Mouse (Mus musculus): ENCODE results near the gene Ppil6. TPM values are rescaled to one million over a fixed set of nuclear protein-coding genes. Genes with fewer than 3 reads are reported as not detected.

The Ppil6 gene
- polyA plus RNA-seq, 1 experiment from 2014 or later, result 3.3 TPM

DNA sequence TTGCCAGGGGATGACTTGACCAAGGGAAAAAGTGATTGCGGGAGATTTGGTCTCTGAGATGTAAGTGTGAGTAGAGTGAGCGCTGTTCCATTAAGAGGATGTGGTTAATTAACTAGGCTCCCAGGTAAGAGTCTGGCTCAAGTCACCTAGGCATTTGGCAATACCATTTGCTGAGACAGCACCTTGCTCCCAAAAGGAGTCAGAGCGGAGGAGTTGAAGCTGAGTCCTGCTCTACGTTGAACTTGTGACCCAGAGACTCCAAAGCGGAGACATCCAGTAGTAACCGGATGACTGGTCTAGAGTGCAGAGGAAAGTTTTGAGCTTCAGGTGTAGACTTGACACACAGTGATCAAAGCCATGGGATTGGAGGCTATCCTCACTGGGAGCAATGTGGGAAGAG, 51.8 kb downstream of the Ppil6 start:
- no peaks in the 10 kb centered on the region for H3K9me3 ChIP-seq (replicated peaks; ENCODE audit: low read length)
- WGBS, result 89% methylated on average over 6 of the region's 6 CpGs
- H3K4me1 ChIP-seq (replicated peaks; ENCODE audit: insufficient read depth, low read length), result no peaks in the 10 kb centered on the region
- no peaks in the 10 kb centered on the region; the same call in 1 of the 2 replicates for H3K36me3 ChIP-seq (ENCODE audit: insufficient read depth, low read length)
- no peak for DNase-seq (ENCODE audit: low spot score)
- no peak overlapping the region for H3K9ac ChIP-seq (ENCODE audit: low read depth, low read length)
- no peak overlapping the region for H3K27ac ChIP-seq
- TF ChIP-seq CTCF (IDR thresholded peaks at IDR 0.05; ENCODE audit: low read depth), result no peak
- H3K27me3 ChIP-seq (ENCODE audit: insufficient read depth, low read length), result no peaks in the 10 kb centered on the region
- ATAC-seq (replicated peaks; ENCODE audit: low FRiP score, low read depth), result peak; percentile 63; the same call in 1 of the 2 replicates
- no peak overlapping the region for H3K4me3 ChIP-seq (replicated peaks; ENCODE audit: low read depth, low read length)
- H3K4me2 ChIP-seq (ENCODE audit: low read length), result no peak overlapping the region

DNA sequence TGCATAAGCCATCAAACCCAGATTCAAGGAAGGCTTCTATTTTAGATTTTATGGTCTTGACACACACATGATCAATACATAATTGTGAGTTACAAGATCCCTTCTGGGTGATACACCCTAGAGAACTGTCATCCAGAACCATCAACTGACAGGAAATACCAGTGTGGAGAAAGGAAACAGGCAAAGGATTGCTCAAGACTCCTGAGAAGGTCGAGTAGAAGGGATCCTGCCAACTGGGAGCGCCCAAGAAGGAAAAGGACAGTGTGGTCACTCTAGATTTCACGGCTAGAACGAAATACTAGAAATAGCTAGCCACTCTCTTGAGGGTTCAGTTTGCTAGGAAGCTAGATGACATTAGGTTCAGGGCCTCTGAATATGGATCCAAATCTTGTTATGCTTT, 53.2 kb downstream of the Ppil6 start:
- WGBS, result 70% methylated on average over 4 of the region's 4 CpGs
- no peak for DNase-seq (ENCODE audit: low spot score)
- Histone ChIP-seq H3K4me2 (ENCODE audit: low read length) (no peak overlapping the region), H3K9me3 (replicated peaks; ENCODE audit: low read length) (no peaks in the 10 kb centered on the region), H3K9ac (ENCODE audit: low read depth, low read length) (no peak overlapping the region), H3K4me3 (replicated peaks; ENCODE audit: low read depth, low read length) (no peak overlapping the region), H3K27ac (no peak overlapping the region), H3K4me1 (replicated peaks; ENCODE audit: insufficient read depth, low read length) (no peaks in the 10 kb centered on the region), H3K36me3 (ENCODE audit: insufficient read depth, low read length) (no peaks in the 10 kb centered on the region), H3K27me3 (ENCODE audit: insufficient read depth, low read length) (no peaks in the 10 kb centered on the region)
- TF ChIP-seq CTCF (IDR thresholded peaks at IDR 0.05; ENCODE audit: low read depth), result no peak
- no peak for ATAC-seq (replicated peaks; ENCODE audit: low FRiP score, low read depth)

DNA sequence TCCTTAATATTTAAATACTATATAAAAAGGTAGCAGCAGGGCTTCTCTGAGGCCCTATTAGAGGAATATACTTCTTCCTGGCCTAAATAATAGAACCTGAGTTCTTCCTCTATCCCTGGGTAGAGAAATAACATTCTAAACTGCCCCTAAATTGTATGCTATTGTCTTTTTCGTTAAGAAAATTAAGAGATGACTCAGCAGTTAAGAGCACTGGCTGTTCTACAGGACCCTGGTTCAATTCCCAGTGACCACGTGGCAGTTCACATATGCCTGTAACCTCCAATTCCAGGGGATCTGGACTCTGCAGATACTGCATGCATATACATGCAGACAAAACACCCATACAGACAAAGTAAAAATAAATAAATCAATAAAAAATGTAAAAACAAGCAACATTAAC, 53.6 kb downstream of the Ppil6 start:
- Histone ChIP-seq H3K9me3 (replicated peaks; ENCODE audit: low read length) (no peaks in the 10 kb centered on the region), H3K4me1 (replicated peaks; ENCODE audit: insufficient read depth, low read length) (no peaks in the 10 kb centered on the region), H3K36me3 (ENCODE audit: insufficient read depth, low read length) (no peaks in the 10 kb centered on the region), H3K4me3 (replicated peaks; ENCODE audit: low read depth, low read length) (no peak overlapping the region), H3K27me3 (ENCODE audit: insufficient read depth, low read length) (no peaks in the 10 kb centered on the region), H3K9ac (ENCODE audit: low read depth, low read length) (no peak overlapping the region), H3K4me2 (ENCODE audit: low read length) (no peak overlapping the region), H3K27ac (no peak overlapping the region)
- ATAC-seq (replicated peaks; ENCODE audit: low FRiP score, low read depth) (no peak), DNase-seq (ENCODE audit: low spot score) (no peak)
- WGBS, result 63% methylated on average over 2 of the region's 2 CpGs
- no peak for TF ChIP-seq CTCF (IDR thresholded peaks at IDR 0.05; ENCODE audit: low read depth)

DNA sequence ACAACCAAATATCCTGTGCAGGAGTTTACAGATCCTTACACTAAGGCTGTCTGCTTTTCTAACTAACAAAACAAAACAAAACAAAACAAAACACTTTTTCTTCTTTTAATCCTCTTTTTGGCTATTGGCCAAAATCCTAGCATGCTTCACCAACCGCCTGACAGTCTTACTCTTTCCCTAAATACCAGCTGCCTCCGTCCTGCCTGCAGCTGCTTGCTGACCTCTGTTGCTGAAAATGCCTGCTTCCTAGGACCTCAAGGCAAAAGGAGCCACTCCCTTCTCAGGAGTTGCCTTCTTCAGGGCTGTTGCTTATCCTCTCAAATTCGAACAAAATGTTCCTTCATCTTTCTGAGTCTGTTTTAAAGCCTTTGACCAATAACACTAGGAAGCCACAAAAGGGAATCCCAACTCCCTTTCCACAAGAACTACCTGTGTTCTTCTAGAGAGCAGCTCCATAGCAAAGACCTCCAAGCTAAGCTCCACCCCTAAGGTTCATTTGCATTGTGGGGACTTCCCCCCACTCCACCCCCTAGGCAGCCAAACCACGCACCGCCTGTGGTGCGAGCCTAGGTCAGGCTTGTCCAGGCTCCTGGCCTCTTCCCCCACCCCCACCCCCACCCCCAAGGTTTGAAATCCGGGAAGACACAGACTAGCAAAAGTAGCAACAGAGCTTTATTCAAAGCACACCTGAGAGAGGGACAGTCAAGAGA, 54.4 kb downstream of the Ppil6 start:
- WGBS, result 14% methylated on average over 7 of the region's 7 CpGs
- no peak overlapping the region for H3K27ac ChIP-seq
- peak; percentile 45 for DNase-seq (ENCODE audit: low spot score)

DNA sequence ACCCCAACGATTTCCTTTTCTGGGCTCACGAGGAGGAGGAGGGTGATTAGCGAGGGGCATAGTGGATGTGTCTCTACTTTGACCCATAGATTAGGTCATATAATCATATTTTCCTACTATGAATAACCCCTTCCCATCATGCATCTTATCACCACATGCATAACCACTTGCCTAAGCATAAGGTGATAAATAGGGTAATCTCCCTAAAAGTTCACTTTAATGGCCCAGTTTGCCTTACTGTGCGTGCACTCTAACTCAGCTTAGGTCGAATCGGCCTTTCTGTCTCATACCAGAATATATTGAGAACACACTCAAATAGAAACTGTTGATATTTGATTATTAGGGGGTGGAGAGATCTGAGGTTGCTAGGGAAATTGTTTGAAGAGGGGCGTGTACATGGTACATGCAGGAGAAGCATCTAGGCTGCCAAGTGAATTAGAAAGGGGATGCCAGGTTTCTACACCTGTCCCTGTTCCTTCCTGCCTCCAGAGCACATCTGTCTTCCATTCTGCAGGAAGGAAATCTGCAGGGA, 55.1 kb downstream of the Ppil6 start:
- WGBS, result 68% methylated on average over 7 of the region's 7 CpGs
- Histone ChIP-seq H3K27me3 (ENCODE audit: insufficient read depth, low read length) (no peaks in the 10 kb centered on the region), H3K9ac (ENCODE audit: low read depth, low read length) (no peak overlapping the region), H3K9me3 (replicated peaks; ENCODE audit: low read length) (0 out of 2 replicates have a peak, but pooled peaks cover 4% of the 10 kb centered on the region), H3K4me3 (replicated peaks; ENCODE audit: low read depth, low read length) (no peak overlapping the region), H3K27ac (no peak overlapping the region), H3K4me1 (replicated peaks; ENCODE audit: insufficient read depth, low read length) (no peaks in the 10 kb centered on the region), H3K36me3 (ENCODE audit: insufficient read depth, low read length) (no peaks in the 10 kb centered on the region), H3K4me2 (ENCODE audit: low read length) (no peak overlapping the region)
- DNase-seq (ENCODE audit: low spot score) (no peak), ATAC-seq (replicated peaks; ENCODE audit: low FRiP score, low read depth) (no peak)
- TF ChIP-seq CTCF (IDR thresholded peaks at IDR 0.05; ENCODE audit: low read depth), result no peak

More for the DNA sequence above, 54.4 kb downstream of the Ppil6 start:
- H3K36me3 ChIP-seq (ENCODE audit: insufficient read depth, low read length), result no peaks in the 10 kb centered on the region
- 0 out of 2 replicates have a peak, but pooled peaks have one; percentile 44 for ATAC-seq (replicated peaks; ENCODE audit: low FRiP score, low read depth)
- 0 out of 2 replicates have a peak, but pooled peaks cover 4% of the 10 kb centered on the region for H3K9me3 ChIP-seq (replicated peaks; ENCODE audit: low read length)
- H3K4me3 ChIP-seq (replicated peaks; ENCODE audit: low read depth, low read length), result no peak overlapping the region
- TF ChIP-seq CTCF (IDR thresholded peaks at IDR 0.05; ENCODE audit: low read depth), result no peak
- no peak overlapping the region for H3K4me2 ChIP-seq (ENCODE audit: low read length)
- H3K9ac ChIP-seq (ENCODE audit: low read depth, low read length), result no peak overlapping the region
- no peaks in the 10 kb centered on the region for H3K27me3 ChIP-seq (ENCODE audit: insufficient read depth, low read length)
- H3K4me1 ChIP-seq (replicated peaks; ENCODE audit: insufficient read depth, low read length), result no peaks in the 10 kb centered on the region

DNA sequence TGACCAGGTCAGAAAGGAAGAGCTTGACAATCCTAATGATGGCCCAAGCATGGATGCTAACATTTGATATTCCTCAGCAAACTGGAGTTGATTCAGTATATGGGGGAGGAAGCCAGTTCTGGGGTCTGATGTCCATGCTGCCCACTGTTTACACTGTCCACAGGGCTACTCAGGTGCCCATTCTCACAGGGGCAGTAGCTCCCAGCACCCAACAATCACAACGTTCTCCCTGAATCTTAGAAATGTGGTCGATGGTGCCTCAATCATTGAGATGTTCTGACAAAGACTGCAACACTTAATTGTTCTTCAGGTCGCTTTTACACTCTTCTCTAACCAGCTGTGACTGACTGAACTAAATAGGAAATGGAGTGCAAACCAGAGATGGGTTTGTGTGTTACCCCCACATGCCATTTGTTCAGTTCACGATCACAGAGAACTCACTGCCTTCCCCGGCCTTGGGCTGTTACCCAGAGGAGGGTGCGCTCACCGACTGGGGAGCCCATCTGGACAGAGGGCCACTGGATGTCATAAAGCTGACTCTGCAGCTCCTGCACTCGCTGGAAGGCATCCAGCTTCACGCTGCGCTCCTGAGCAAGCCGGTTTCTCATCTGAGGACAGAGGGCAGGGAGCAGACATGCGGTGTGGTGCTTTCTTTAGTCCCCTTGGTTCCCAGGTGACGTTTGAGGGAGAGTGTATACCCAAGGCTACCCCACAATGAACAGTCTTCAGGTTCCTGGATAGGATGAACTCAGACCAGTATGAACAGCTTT, 56.3 kb downstream of the Ppil6 start:
- Histone ChIP-seq H3K4me2 (ENCODE audit: low read length) (no peak overlapping the region), H3K36me3 (ENCODE audit: insufficient read depth, low read length) (no peaks in the 10 kb centered on the region), H3K4me1 (replicated peaks; ENCODE audit: insufficient read depth, low read length) (no peaks in the 10 kb centered on the region), H3K4me3 (replicated peaks; ENCODE audit: low read depth, low read length) (no peak overlapping the region), H3K9me3 (replicated peaks; ENCODE audit: low read length) (0 out of 2 replicates have a peak, but pooled peaks cover 4% of the 10 kb centered on the region), H3K27me3 (ENCODE audit: insufficient read depth, low read length) (no peaks in the 10 kb centered on the region), H3K9ac (ENCODE audit: low read depth, low read length) (no peak overlapping the region), H3K27ac (no peak overlapping the region)
- 29% methylated on average over 13 of the region's 13 CpGs for WGBS
- ATAC-seq (replicated peaks; ENCODE audit: low FRiP score, low read depth) (0 out of 2 replicates have a peak, but pooled peaks have one; percentile 45), DNase-seq (ENCODE audit: low spot score) (no peak)
- TF ChIP-seq CTCF (IDR thresholded peaks at IDR 0.05; ENCODE audit: low read depth), result no peak
